Mouse (Mus musculus): Measurements from ENCODE around the gene Olfr282. TPM values are rescaled to one million over a fixed set of nuclear protein-coding genes. Genes with fewer than 3 reads are reported as not detected.

Gene Olfr282
- polyA plus RNA-seq, 1 experiment = not detected

GRCm38 (mm10) chr15:98476281-98476680, 45.3 kb downstream of the Olfr282 start:
- no peaks in the 10 kb centered on the region for H3K79me3 ChIP-seq (ENCODE audit: low read depth)
- no peak overlapping the region for H3ac ChIP-seq (ENCODE audit: control insufficient read depth, insufficient read length, low read depth)
- H3K4me3 ChIP-seq (ENCODE audit: insufficient read depth, poor library complexity, severe bottlenecking) = no peak overlapping the region
- TF ChIP-seq MYOG (IDR thresholded peaks at IDR 0.05; ENCODE audit: control insufficient read depth, extremely low read depth, insufficient read length) = no peak
- H3K79me2 ChIP-seq (ENCODE audit: control insufficient read depth, insufficient read depth) = no peaks in the 10 kb centered on the region
- peaks cover 72% of the 10 kb centered on the region for H3K27me3 ChIP-seq (ENCODE audit: control insufficient read depth, insufficient read depth, insufficient read length)
- H3K36me3 ChIP-seq (ENCODE audit: control insufficient read depth, insufficient read depth) = no peaks in the 10 kb centered on the region

- Histone ChIP-seq H3K4me3 (ENCODE audit: insufficient read depth, poor library complexity, severe bottlenecking) (no peak overlapping the region), H3ac (ENCODE audit: control insufficient read depth, insufficient read length, low read depth) (no peak overlapping the region), H3K36me3 (ENCODE audit: control insufficient read depth, insufficient read depth) (no peaks in the 10 kb centered on the region), H3K79me3 (ENCODE audit: low read depth) (no peaks in the 10 kb centered on the region), H3K79me2 (ENCODE audit: control insufficient read depth, insufficient read depth) (no peaks in the 10 kb centered on the region), H3K27me3 (ENCODE audit: control insufficient read depth, insufficient read depth, insufficient read length) (peaks cover 80% of the 10 kb centered on the region)
- no peak for TF ChIP-seq MYOD1 (IDR thresholded peaks at IDR 0.05; ENCODE audit: control insufficient read depth, insufficient read length, low read depth)
- no peak for TF ChIP-seq CEBPB (IDR thresholded peaks at IDR 0.05; ENCODE audit: low read depth)
- TF ChIP-seq MYOG (IDR thresholded peaks at IDR 0.05; ENCODE audit: control insufficient read depth, extremely low read depth, insufficient read length) = no peak
- no peak for TF ChIP-seq CTCF (IDR thresholded peaks at IDR 0.05; ENCODE audit: control insufficient read depth, insufficient read depth, insufficient read length)
- no peak for TF ChIP-seq MAX (IDR thresholded peaks at IDR 0.05)
- no peak for TF ChIP-seq USF1 (IDR thresholded peaks at IDR 0.05; ENCODE audit: low read depth)
- TF ChIP-seq FOSL1 (IDR thresholded peaks at IDR 0.05; ENCODE audit: insufficient read depth, low read length, poor library complexity, severe bottlenecking) = no peak
Observed at GRCm38 (mm10) chr15:98479568-98480102, 48.6 kb downstream of the Olfr282 start.

- TF ChIP-seq CEBPB (IDR thresholded peaks at IDR 0.05; ENCODE audit: low read depth) (no peak), USF1 (IDR thresholded peaks at IDR 0.05; ENCODE audit: low read depth) (no peak), MAX (IDR thresholded peaks at IDR 0.05) (no peak), MYOD1 (IDR thresholded peaks at IDR 0.05; ENCODE audit: control insufficient read depth, insufficient read length, low read depth) (no peak), FOSL1 (IDR thresholded peaks at IDR 0.05; ENCODE audit: insufficient read depth, low read length, poor library complexity, severe bottlenecking) (no peak), MYOG (IDR thresholded peaks at IDR 0.05; ENCODE audit: control insufficient read depth, extremely low read depth, insufficient read length) (no peak), CTCF (IDR thresholded peaks at IDR 0.05; ENCODE audit: control insufficient read depth, insufficient read depth, insufficient read length) (no peak)
- Histone ChIP-seq H3K27me3 (ENCODE audit: control insufficient read depth, insufficient read depth, insufficient read length) (peaks cover 60% of the 10 kb centered on the region), H3K36me3 (ENCODE audit: control insufficient read depth, insufficient read depth) (no peaks in the 10 kb centered on the region)
Observed at GRCm38 (mm10) chr15:98482701-98483100, 51.7 kb downstream of the Olfr282 start, which contains the start of gene Lalba. Gene Lalba, minus strand, starts transcription at chr15:98482721.

GRCm38 (mm10) chr15:98483907-98484886, 53.2 kb downstream of the Olfr282 start:
- TF ChIP-seq MAX (IDR thresholded peaks at IDR 0.05) (no peak), FOSL1 (IDR thresholded peaks at IDR 0.05; ENCODE audit: insufficient read depth, low read length, poor library complexity, severe bottlenecking) (no peak), USF1 (IDR thresholded peaks at IDR 0.05; ENCODE audit: low read depth) (no peak), CTCF (IDR thresholded peaks at IDR 0.05; ENCODE audit: control insufficient read depth, insufficient read depth, insufficient read length) (no peak), MYOD1 (IDR thresholded peaks at IDR 0.05; ENCODE audit: control insufficient read depth, insufficient read length, low read depth) (no peak), MYOG (IDR thresholded peaks at IDR 0.05; ENCODE audit: control insufficient read depth, extremely low read depth, insufficient read length) (no peak), CEBPB (IDR thresholded peaks at IDR 0.05; ENCODE audit: low read depth) (no peak)
- no peaks in the 10 kb centered on the region for H3K79me2 ChIP-seq (ENCODE audit: control insufficient read depth, insufficient read depth)
- no peaks in the 10 kb centered on the region for H3K36me3 ChIP-seq (ENCODE audit: control insufficient read depth, insufficient read depth)
- H3K4me3 ChIP-seq (ENCODE audit: insufficient read depth, poor library complexity, severe bottlenecking) = no peak overlapping the region
- H3K79me3 ChIP-seq (ENCODE audit: low read depth) = no peaks in the 10 kb centered on the region
- H3K27me3 ChIP-seq (ENCODE audit: control insufficient read depth, insufficient read depth, insufficient read length) = peaks cover 48% of the 10 kb centered on the region
- no peak overlapping the region for H3ac ChIP-seq (ENCODE audit: control insufficient read depth, insufficient read length, low read depth)

More at GRCm38 (mm10) chr15:98482701-98483100, 51.7 kb downstream of the Olfr282 start, which contains the start of gene Lalba:
- Histone ChIP-seq H3K79me3 (ENCODE audit: low read depth) (no peaks in the 10 kb centered on the region), H3ac (ENCODE audit: control insufficient read depth, insufficient read length, low read depth) (no peak within 1 kb of the TSS), H3K4me3 (ENCODE audit: insufficient read depth, poor library complexity, severe bottlenecking) (no peak within 1 kb of the TSS), H3K79me2 (ENCODE audit: control insufficient read depth, insufficient read depth) (no peaks in the 10 kb centered on the region)

- no peak for TF ChIP-seq MAX (IDR thresholded peaks at IDR 0.05)
- no peak for TF ChIP-seq MYOG (IDR thresholded peaks at IDR 0.05; ENCODE audit: control insufficient read depth, extremely low read depth, insufficient read length)
- TF ChIP-seq USF1 (IDR thresholded peaks at IDR 0.05; ENCODE audit: low read depth) = no peak
- TF ChIP-seq CTCF (IDR thresholded peaks at IDR 0.05; ENCODE audit: control insufficient read depth, insufficient read depth, insufficient read length) = no peak
- no peak for TF ChIP-seq FOSL1 (IDR thresholded peaks at IDR 0.05; ENCODE audit: insufficient read depth, low read length, poor library complexity, severe bottlenecking)
- no peak for TF ChIP-seq CEBPB (IDR thresholded peaks at IDR 0.05; ENCODE audit: low read depth)
- no peak for TF ChIP-seq MYOD1 (IDR thresholded peaks at IDR 0.05; ENCODE audit: control insufficient read depth, insufficient read length, low read depth)
- peaks cover 33% of the 10 kb centered on the region for H3K27me3 ChIP-seq (ENCODE audit: control insufficient read depth, insufficient read depth, insufficient read length)
- H3ac ChIP-seq (ENCODE audit: control insufficient read depth, insufficient read length, low read depth) = no peak overlapping the region
- H3K4me3 ChIP-seq (ENCODE audit: insufficient read depth, poor library complexity, severe bottlenecking) = no peak overlapping the region
- H3K79me2 ChIP-seq (ENCODE audit: control insufficient read depth, insufficient read depth) = no peaks in the 10 kb centered on the region
- no peaks in the 10 kb centered on the region for H3K79me3 ChIP-seq (ENCODE audit: low read depth)
- H3K36me3 ChIP-seq (ENCODE audit: control insufficient read depth, insufficient read depth) = no peaks in the 10 kb centered on the region
Observed at GRCm38 (mm10) chr15:98486433-98487021, 55.5 kb downstream of the Olfr282 start.

Other genes with a start within 250 kb of the Olfr282 start
- not detected for gene Olfr288, start 235.7 kb upstream of the Olfr282 start, polyA plus RNA-seq (2012; fragmentation: generic; extraction: Trizol)
- not detected for gene Gm44579, start 210.2 kb upstream of the Olfr282 start, polyA plus RNA-seq (2012; fragmentation: generic; extraction: Trizol)
- not detected for gene Olfr287, start 210.2 kb upstream of the Olfr282 start, polyA plus RNA-seq (2012; fragmentation: generic; extraction: Trizol)
- not detected for gene Olfr286, start 196.8 kb upstream of the Olfr282 start, polyA plus RNA-seq (2012; fragmentation: generic; extraction: Trizol)
- not detected for gene H1fnt, start 173.9 kb upstream of the Olfr282 start, polyA plus RNA-seq (2012; fragmentation: generic; extraction: Trizol)
- not detected for gene Zfp641, start 135.1 kb upstream of the Olfr282 start, polyA plus RNA-seq (2012; fragmentation: generic; extraction: Trizol)
- not detected for gene Olfr285, start 113.9 kb upstream of the Olfr282 start, polyA plus RNA-seq (2012; fragmentation: generic; extraction: Trizol)
- gene Olfr284, start 90.2 kb upstream of the Olfr282 start, polyA plus RNA-seq (2012; fragmentation: generic; extraction: Trizol) = not detected
- gene Olfr283, start 50.3 kb upstream of the Olfr282 start, polyA plus RNA-seq (2012; fragmentation: generic; extraction: Trizol) = not detected
- gene Olfr281, start 21.4 kb downstream of the Olfr282 start, polyA plus RNA-seq (2012; fragmentation: generic; extraction: Trizol) = not detected
- gene OR5BS1P, start 38.7 kb downstream of the Olfr282 start, polyA plus RNA-seq (2012; fragmentation: generic; extraction: Trizol) = not detected
- gene Lalba, start 51.5 kb downstream of the Olfr282 start, polyA plus RNA-seq (2012; fragmentation: generic; extraction: Trizol) = not detected
- not detected for gene Olfr279, start 61.2 kb downstream of the Olfr282 start, polyA plus RNA-seq (2012; fragmentation: generic; extraction: Trizol)
- 178 TPM for gene Kansl2, start 103.0 kb downstream of the Olfr282 start, polyA plus RNA-seq (2012; fragmentation: generic; extraction: Trizol)
- 13.4 TPM for gene Ccnt1, start 139.7 kb downstream of the Olfr282 start, polyA plus RNA-seq (2012; fragmentation: generic; extraction: Trizol)
- 0.09 TPM for gene 4930415O20Rik, start 139.8 kb downstream of the Olfr282 start, polyA plus RNA-seq (2012; fragmentation: generic; extraction: Trizol)
- 52.6 TPM for gene Adcy6, start 178.9 kb downstream of the Olfr282 start, polyA plus RNA-seq (2012; fragmentation: generic; extraction: Trizol)
- gene Cacnb3, start 199.6 kb downstream of the Olfr282 start, polyA plus RNA-seq (2012; fragmentation: generic; extraction: Trizol) = 112 TPM
- gene Ddx23, start 231.7 kb downstream of the Olfr282 start, polyA plus RNA-seq (2012; fragmentation: generic; extraction: Trizol) = 140 TPM
- gene Rnd1, start 246.2 kb downstream of the Olfr282 start, polyA plus RNA-seq (2012; fragmentation: generic; extraction: Trizol) = 10.5 TPM

Measured in C2C12 (cell line).